Mouse (Mus musculus) megakaryocyte, embryonic 14.5 days (primary cell): ENCODE measurements around the gene Rnf166.

Experiments used
- FLI1 ChIP-seq: IDR thresholded peaks from 2 replicates; pipeline ENCODE4 v1.6.1; 2012; ENCODE audit warnings: low read length, inconsistent platforms, mixed read lengths
- GATA1 ChIP-seq: IDR thresholded peaks from 3 replicates; pipeline ENCODE4 v1.6.1; 2012; ENCODE audit warnings: mixed read lengths, low read length, inconsistent platforms, borderline replicate concordance

DNA sequence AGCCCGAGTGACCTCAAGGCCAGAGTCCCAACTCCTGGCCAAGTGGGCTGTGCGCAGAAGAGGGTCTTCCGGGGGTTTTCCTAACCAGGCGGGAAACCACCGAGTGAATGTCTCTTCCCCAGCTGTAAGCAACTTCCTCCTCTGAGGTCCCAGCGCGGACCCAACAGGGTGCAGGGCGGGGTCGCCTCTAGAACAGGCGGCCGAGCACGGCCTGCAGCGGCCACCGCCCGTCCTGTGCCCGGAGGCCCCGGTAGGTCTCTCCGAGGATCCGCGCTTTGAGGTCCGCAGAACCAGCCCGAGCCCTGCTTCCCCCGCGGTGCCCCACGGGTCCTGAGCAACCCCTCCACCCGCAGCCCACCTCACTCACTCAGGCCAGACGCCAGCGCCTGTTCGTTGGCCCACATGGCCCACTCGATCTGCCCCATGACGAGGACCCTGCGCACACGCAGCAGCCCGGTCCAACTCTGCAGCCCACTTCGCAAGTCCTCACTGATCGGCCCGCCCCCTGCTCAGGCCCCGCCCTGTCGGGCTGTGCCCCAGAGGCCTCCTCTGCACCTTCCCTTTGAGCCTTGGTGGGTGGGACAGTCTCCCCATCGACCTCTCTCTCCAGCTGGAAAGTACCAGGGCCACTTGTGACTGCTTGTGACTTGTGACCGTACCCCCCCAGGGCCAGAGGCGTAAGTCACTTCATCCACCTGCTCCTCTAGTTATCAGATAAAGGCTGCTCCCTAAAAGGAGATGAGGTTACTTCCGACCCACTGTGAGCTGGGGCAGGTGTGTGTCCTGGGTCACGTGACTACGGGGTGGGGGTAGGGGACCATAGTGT, 43.2 kb downstream of the Rnf166 start, which contains the start of gene Cyba:
- TF ChIP-seq GATA1 (no peak), FLI1 (no peak)
